Mouse (Mus musculus) bone marrow, adult 2 months (tissue): Measurements from ENCODE around the gene Gm14226. TPM values are rescaled to one million over a fixed set of nuclear protein-coding genes. Genes with fewer than 3 reads are reported as not detected.
"Not testable (repeated sequence)": the region's sequence is repeated elsewhere in the genome, so short reads cannot be mapped to it uniquely, and the experiment has no call there.

Source experiments
- H3K27ac ChIP-seq: fragments of 200-500 bp; 2 replicates; pipeline ENCODE4 v1.5.1; 2012; ENCODE audit warnings: low read depth, mild to moderate bottlenecking, control low read depth, inconsistent platforms, low read length; ENCODE audit not compliant: control insufficient read depth, poor library complexity, insufficient read depth
- H3K4me1 ChIP-seq: fragments of 200-500 bp; 2 replicates; pipeline ENCODE4 v1.6.1; 2011; ENCODE audit warnings: low read length; ENCODE audit not compliant: control insufficient read depth, insufficient read depth
- H3K4me3 ChIP-seq: fragments of 200-500 bp; replicated peaks from 2 replicates; pipeline ENCODE3; 2011; ENCODE audit warnings: mild to moderate bottlenecking, low read depth, low read length, control low read depth; ENCODE audit not compliant: control insufficient read depth
- CTCF ChIP-seq: fragments of 200-500 bp; IDR thresholded peaks from 2 replicates; pipeline ENCODE4 v1.5.1; 2011; ENCODE audit warnings: low read length, control low read depth; ENCODE audit not compliant: control insufficient read depth, insufficient read depth
- POLR2A ChIP-seq: fragments of 200-500 bp; IDR thresholded peaks from 2 replicates; pipeline ENCODE4 v1.6.1; 2011; ENCODE audit warnings: low read depth, mild to moderate bottlenecking, control low read depth, low read length, borderline replicate concordance; ENCODE audit not compliant: control insufficient read depth
- WGBS: fragments of 180-500 bp; shearing (Covaris S2); methylation state at CpG from one replicate; pipeline ENCODE4 v1.1.7; 2018; 5-methylcytosine and 5-hydroxymethylcytosine counted together
- polyA plus RNA-seq: library from polyadenylated mRNA; stranded (reverse); fragments of >200 nt; gene quantifications from 2 replicates; pipeline ENCODE4 v1.2.4, GENCODE M21; 2011; ENCODE audit warnings: low replicate concordance; ENCODE audit not compliant: missing spikeins, insufficient read depth, insufficient read length

Gm14226 gene
- polyA plus RNA-seq, 1 experiment: not detected

DNA sequence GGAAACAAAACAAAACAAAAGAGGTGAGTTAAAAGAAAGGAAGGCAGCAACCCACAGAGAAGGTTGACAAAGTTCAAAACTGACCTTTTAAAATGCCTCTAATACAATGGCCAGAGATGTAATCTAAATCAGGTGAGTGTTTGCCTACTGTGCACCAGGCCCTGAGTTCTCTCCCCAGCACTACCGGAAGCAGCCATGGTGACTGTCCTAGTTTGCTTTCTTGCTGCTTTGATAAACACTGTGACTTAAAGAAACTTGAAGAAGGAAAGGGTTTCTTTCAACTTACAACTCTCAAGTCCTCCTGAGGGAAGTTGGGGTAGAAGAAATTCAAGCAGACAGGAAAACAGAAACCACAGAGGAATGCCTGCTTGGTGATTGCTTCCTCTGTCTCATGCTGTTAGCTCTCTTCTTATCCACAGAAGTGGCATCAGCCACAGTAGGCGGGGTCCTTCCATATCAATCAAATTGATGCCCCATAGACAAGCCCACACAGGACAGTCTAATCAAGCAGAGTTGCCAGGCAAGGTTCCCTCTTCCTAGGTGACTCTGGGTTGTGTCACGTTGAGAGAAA, 6.9 kb upstream of the Gm14226 start:
- Histone ChIP-seq H3K27ac (no peak overlapping the region), H3K4me3 (no peak overlapping the region), H3K4me1 (no peaks in the 10 kb centered on the region; the same call in 1 of the 2 replicates)
- WGBS: under 1% methylated on average over 3 of the region's 3 CpGs
- no peak for TF ChIP-seq POLR2A
- TF ChIP-seq CTCF: no peak

GRCm38 (mm10) chr2:155012991-155013390, 5.1 kb upstream of the Gm14226 start:
- no peak for TF ChIP-seq POLR2A
- no peak for TF ChIP-seq CTCF
- 88% methylated on average over 6 of the region's 6 CpGs for WGBS

DNA sequence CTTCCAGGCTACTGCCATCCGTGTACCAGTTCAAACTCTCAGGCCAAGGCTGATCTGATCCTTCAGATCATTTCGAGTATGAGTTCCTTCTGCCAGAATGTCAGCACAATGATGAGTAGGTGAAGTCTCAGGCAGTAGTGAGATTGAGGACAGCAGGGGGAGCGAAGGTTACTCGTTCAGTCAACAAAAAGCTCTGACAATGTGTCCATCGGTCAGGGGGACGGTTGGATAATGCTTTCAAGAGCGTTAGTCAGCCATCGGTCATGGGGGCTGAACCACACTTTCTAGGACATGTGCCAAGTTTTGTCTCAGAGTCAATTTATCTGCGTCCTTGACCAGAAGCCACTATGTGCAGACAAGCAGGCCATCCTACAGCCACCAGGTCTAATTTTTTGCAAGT, 1.3 kb upstream of the Gm14226 start:
- not testable (repeated sequence) for H3K4me1 ChIP-seq, H3K27ac ChIP-seq, H3K4me3 ChIP-seq
- 44% methylated on average over 8 of the region's 9 CpGs for WGBS

More at GRCm38 (mm10) chr2:155012991-155013390, 5.1 kb upstream of the Gm14226 start:
- Histone ChIP-seq H3K27ac (no peak overlapping the region), H3K4me1 (no peaks in the 10 kb centered on the region; the same call in 1 of the 2 replicates), H3K4me3 (no peak overlapping the region)

DNA sequence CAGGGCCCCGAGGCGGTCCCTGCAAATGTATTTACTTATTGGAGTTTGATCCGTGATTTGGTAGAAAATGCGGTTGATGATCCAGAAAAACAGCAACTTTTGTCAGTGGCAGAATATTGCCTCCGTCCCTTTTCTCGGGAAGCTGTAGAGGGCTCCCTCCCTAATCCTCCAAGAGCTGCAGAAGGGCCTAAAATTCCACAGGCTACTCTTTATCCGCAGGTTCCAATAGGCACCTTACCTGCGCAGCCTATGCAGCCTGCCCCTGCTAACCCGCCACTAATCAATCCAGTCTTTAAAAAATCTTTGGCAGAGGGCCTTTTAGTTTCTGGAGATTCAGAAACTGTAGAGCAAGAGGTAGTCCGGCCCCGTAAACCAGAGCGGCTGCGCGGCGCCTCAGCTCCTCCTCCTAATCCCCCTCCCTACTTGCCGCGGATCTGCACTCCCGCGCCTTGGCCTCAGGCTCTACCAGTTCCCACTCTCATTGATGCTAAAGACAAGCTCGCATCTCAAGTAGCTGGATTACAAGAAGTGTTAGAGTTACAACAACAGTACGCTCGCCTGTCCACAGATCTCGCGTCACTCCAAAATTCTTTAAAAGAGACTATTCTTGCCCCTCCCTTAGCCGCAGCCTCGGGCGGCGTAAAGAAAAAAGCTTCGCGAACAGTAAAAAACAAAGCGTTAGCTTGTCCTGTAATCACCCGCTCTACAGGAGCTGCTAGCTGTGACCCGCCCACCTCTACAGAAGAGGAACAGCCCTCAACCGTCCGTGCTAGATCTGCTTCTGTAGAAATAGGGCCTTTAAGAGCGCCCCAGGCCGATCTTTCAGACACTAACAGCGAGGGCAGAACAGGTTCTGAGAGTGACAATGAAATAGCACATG, 936 bp downstream of the Gm14226 start:
- TF ChIP-seq CTCF (no peak), POLR2A (no peak)
- Histone ChIP-seq H3K4me3 (peak overlapping the region; percentile 61), H3K4me1 (no peaks in the 10 kb centered on the region; the same call in 1 of the 2 replicates), H3K27ac (peak overlapping the region; percentile 1; the same call in 1 of the 2 replicates)
- under 1% methylated on average over 38 of the region's 38 CpGs for WGBS

- TF ChIP-seq POLR2A (no peak), CTCF (peak; percentile 58)
- H3K27ac ChIP-seq: peak overlapping the region; percentile 1; the same call in 1 of the 2 replicates
- H3K4me1 ChIP-seq: no peaks in the 10 kb centered on the region; the same call in 1 of the 2 replicates
- WGBS: under 1% methylated on average over 22 of the region's 22 CpGs
- H3K4me3 ChIP-seq: peak overlapping the region; percentile 61
Observed at GRCm38 (mm10) chr2:155019673-155020072, 1.6 kb downstream of the Gm14226 start.

DNA sequence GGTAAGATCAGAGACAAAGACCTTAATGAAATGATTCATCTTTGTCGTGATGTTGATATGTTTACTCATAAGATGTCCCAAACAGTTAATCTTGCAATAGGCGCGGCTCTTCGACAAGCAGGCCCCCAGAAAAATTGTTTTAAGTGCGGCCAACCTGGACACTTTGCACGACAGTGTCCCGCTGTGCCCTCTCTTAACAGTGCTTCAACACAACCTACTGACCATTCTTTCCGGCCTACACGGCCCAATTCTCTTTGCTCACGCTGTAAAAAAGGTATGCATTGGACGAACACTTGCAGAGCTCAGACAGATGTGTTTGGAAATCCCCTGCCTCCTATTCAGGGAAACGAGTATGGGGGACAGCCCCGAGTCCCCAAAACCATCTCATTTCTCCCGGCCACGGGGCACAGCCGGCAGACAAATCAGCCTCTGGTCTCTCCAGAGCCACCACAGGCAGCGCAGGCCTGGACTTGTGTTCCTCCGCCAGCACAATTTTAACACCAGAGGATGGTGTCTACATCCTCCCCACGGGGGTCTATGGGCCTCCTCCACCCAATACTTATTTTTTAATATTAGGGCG, 2.3 kb downstream of the Gm14226 start:
- H3K4me3 ChIP-seq, H3K4me1 ChIP-seq, H3K27ac ChIP-seq: not testable (repeated sequence)
- 78% methylated on average over 20 of the region's 20 CpGs for WGBS

- TF ChIP-seq CTCF: no peak
- no peak for TF ChIP-seq POLR2A
- H3K27ac ChIP-seq: no peak overlapping the region
- no peak overlapping the region for H3K4me3 ChIP-seq
- 69% methylated on average over 7 of the region's 7 CpGs for WGBS
- H3K4me1 ChIP-seq: no peaks in the 10 kb centered on the region
Observed at GRCm38 (mm10) chr2:155030831-155031230, 12.8 kb downstream of the Gm14226 start.

GRCm38 (mm10) chr2:155032938-155033710, 15.1 kb downstream of the Gm14226 start:
- no peak for TF ChIP-seq CTCF
- TF ChIP-seq POLR2A: no peak
- 24% methylated on average over 19 of the region's 19 CpGs for WGBS
- Histone ChIP-seq H3K4me3 (no peak overlapping the region), H3K27ac (no peak overlapping the region), H3K4me1 (no peaks in the 10 kb centered on the region)
